Mouse (Mus musculus): ENCODE data around the gene Kifc3. TPM values are rescaled to one million over a fixed set of nuclear protein-coding genes. Genes with fewer than 3 reads are reported as not detected.

Gene Kifc3
- polyA plus RNA-seq, 1 experiment from 2014 or later = 20.9 TPM

DNA sequence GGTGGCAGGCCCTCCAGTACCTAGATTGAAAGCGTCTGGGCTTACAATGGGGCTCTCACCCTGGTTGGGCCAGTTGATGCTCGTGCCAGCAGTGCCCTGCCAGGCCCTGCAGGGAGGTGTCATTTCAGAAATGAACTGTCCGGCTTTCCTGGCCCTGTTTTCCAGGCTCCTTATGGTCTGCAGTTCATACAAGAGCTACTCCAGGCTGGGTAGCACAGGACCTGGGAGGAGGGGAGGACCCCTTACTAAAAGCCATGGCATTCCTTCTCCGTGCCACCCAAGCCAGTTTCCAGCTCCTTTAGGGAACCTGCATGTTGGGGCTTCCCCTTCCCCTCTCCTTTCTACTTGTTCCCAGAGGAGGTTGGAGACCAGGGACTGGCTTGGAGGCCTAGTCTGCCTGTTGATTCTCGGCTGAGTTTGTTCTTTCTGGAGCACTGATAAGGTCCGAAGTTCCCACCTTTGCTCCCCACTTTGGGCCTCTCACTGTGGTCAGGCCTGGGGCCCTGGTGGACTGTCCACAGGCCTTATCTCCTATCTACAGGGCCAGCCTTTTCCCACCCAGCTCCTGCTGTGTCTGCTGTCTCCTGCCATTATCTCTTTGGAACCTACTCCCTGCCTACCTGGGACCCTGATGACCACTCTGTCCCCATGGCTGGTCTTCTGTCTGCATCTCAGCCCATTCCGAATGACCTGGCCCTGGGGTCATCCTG, 117.0 kb downstream of the Kifc3 start:
- Histone ChIP-seq H3K36me3 (ENCODE audit: control insufficient read depth, insufficient read depth) (peaks cover 33% of the 10 kb centered on the region), H3K27ac (ENCODE audit: low read depth, low read length) (peak overlapping the region; percentile 68), H3K4me2 (replicated peaks; ENCODE audit: low read depth) (no peak overlapping the region), H3K27me3 (replicated peaks; ENCODE audit: control insufficient read depth, insufficient read depth, low read length) (no peaks in the 10 kb centered on the region), H3K9me3 (ENCODE audit: control insufficient read depth) (no peaks in the 10 kb centered on the region), H3K4me1 (replicated peaks; ENCODE audit: control insufficient read depth, insufficient read depth, low read length) (no peaks in the 10 kb centered on the region; the same call in 1 of the 2 replicates), H3K4me3 (ENCODE audit: low read depth, low read length) (no peak overlapping the region), H3K9ac (ENCODE audit: low read depth, low read length) (no peak overlapping the region)
- no peak for TF ChIP-seq CTCF (IDR thresholded peaks at IDR 0.05; ENCODE audit: low read depth)
- no peak for ATAC-seq
- 71% methylated on average over 7 of the region's 7 CpGs for WGBS

- Histone ChIP-seq H3K4me2 (replicated peaks; ENCODE audit: low read depth) (no peak overlapping the region), H3K27ac (ENCODE audit: low read depth, low read length) (peak overlapping the region; percentile 68), H3K4me1 (replicated peaks; ENCODE audit: control insufficient read depth, insufficient read depth, low read length) (no peaks in the 10 kb centered on the region; the same call in 1 of the 2 replicates), H3K9me3 (ENCODE audit: control insufficient read depth) (no peaks in the 10 kb centered on the region), H3K9ac (ENCODE audit: low read depth, low read length) (no peak overlapping the region), H3K4me3 (ENCODE audit: low read depth, low read length) (no peak overlapping the region), H3K27me3 (replicated peaks; ENCODE audit: control insufficient read depth, insufficient read depth, low read length) (no peaks in the 10 kb centered on the region), H3K36me3 (ENCODE audit: control insufficient read depth, insufficient read depth) (peaks cover 26% of the 10 kb centered on the region)
- no peak for TF ChIP-seq CTCF (IDR thresholded peaks at IDR 0.05; ENCODE audit: low read depth)
- no peak for ATAC-seq
- WGBS = 79% methylated on average over 10 of the region's 10 CpGs
These were observed 117.7 kb downstream of the Kifc3 start for GRCm38 (mm10) chr8:95084744-95085431.

GRCm38 (mm10) chr8:95084261-95084660, 118.4 kb downstream of the Kifc3 start:
- Histone ChIP-seq H3K4me1 (replicated peaks; ENCODE audit: control insufficient read depth, insufficient read depth, low read length) (no peaks in the 10 kb centered on the region; the same call in 1 of the 2 replicates), H3K4me3 (ENCODE audit: low read depth, low read length) (no peak overlapping the region), H3K9me3 (ENCODE audit: control insufficient read depth) (no peaks in the 10 kb centered on the region), H3K9ac (ENCODE audit: low read depth, low read length) (no peak overlapping the region), H3K4me2 (replicated peaks; ENCODE audit: low read depth) (no peak overlapping the region), H3K36me3 (ENCODE audit: control insufficient read depth, insufficient read depth) (peaks cover 22% of the 10 kb centered on the region; the same call in 1 of the 2 replicates), H3K27me3 (replicated peaks; ENCODE audit: control insufficient read depth, insufficient read depth, low read length) (no peaks in the 10 kb centered on the region), H3K27ac (ENCODE audit: low read depth, low read length) (no peak overlapping the region)
- WGBS = 92% methylated on average over 4 of the region's 4 CpGs
- no peak for TF ChIP-seq CTCF (IDR thresholded peaks at IDR 0.05; ENCODE audit: low read depth)
- no peak for ATAC-seq

DNA sequence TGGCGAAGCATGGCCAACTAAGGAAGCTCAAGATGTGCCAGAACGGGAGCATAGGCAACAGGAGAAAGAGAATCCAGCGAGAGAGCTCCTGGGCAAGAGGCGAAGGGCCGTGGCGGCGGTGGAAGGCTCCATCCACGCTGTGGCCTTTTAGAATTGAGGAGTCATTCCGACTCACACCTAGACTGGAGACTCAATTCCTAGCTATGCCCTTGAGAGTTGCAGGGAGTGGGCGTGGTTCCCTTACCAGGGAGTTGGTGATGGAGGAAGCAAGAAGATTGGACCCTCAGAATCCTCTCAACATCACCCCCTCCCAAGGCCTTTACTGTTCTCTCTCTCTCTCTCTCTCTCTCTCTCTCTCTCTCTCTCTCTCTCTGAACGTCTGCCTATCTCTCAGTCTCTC, 121.0 kb downstream of the Kifc3 start:
- TF ChIP-seq CTCF (IDR thresholded peaks at IDR 0.05; ENCODE audit: low read depth) = no peak
- WGBS = 5% methylated on average over 11 of the region's 11 CpGs
- H3K9ac ChIP-seq (ENCODE audit: low read depth, low read length) = peak overlapping the region; percentile 69
- H3K27ac ChIP-seq (ENCODE audit: low read depth, low read length) = peak overlapping the region; percentile 68; the same call in 1 of the 2 replicates
- no peaks in the 10 kb centered on the region for H3K27me3 ChIP-seq (replicated peaks; ENCODE audit: control insufficient read depth, insufficient read depth, low read length)
- H3K36me3 ChIP-seq (ENCODE audit: control insufficient read depth, insufficient read depth) = peaks cover 19% of the 10 kb centered on the region; the same call in 1 of the 2 replicates
- peak overlapping the region; percentile 91 for H3K4me2 ChIP-seq (replicated peaks; ENCODE audit: low read depth)
- no peak for ATAC-seq
- H3K4me1 ChIP-seq (replicated peaks; ENCODE audit: control insufficient read depth, insufficient read depth, low read length) = no peaks in the 10 kb centered on the region; the same call in 1 of the 2 replicates
- no peaks in the 10 kb centered on the region for H3K9me3 ChIP-seq (ENCODE audit: control insufficient read depth)
- peak overlapping the region; percentile 85 for H3K4me3 ChIP-seq (ENCODE audit: low read depth, low read length)

- peaks cover 16% of the 10 kb centered on the region; the same call in 1 of the 2 replicates for H3K36me3 ChIP-seq (ENCODE audit: control insufficient read depth, insufficient read depth)
- peak within 1 kb of the TSS; percentile 68 for H3K27ac ChIP-seq (ENCODE audit: low read depth, low read length)
- no peaks in the 10 kb centered on the region for H3K9me3 ChIP-seq (ENCODE audit: control insufficient read depth)
- H3K4me3 ChIP-seq (ENCODE audit: low read depth, low read length) = peak within 1 kb of the TSS; percentile 85
- no peaks in the 10 kb centered on the region; the same call in 1 of the 2 replicates for H3K4me1 ChIP-seq (replicated peaks; ENCODE audit: control insufficient read depth, insufficient read depth, low read length)
- under 1% methylated on average over 47 of the region's 47 CpGs for WGBS
- no peaks in the 10 kb centered on the region for H3K27me3 ChIP-seq (replicated peaks; ENCODE audit: control insufficient read depth, insufficient read depth, low read length)
- peak within 1 kb of the TSS; percentile 69 for H3K9ac ChIP-seq (ENCODE audit: low read depth, low read length)
- peak within 1 kb of the TSS; percentile 91 for H3K4me2 ChIP-seq (replicated peaks; ENCODE audit: low read depth)
- peak; percentile 97 for ATAC-seq
- no peak for TF ChIP-seq CTCF (IDR thresholded peaks at IDR 0.05; ENCODE audit: low read depth)
These were observed 122.0 kb downstream of the Kifc3 start, which contains the start of gene Katnb1 for GRCm38 (mm10) chr8:95080381-95081341. Gene Katnb1 (plus strand): TSS chr8:95081186.
